Mouse (Mus musculus): ENCODE data around the gene Idnk. TPM values are rescaled to one million over a fixed set of nuclear protein-coding genes. Genes with fewer than 3 reads are reported as not detected.

Idnk gene
- polyA plus RNA-seq, 1 experiment from 2014 or later = 26.0 TPM

- H3K9me3 ChIP-seq = peaks cover 4% of the 10 kb centered on the region; the same call in 1 of the 2 replicates
Observed at GRCm38 (mm10) chr13:58147760-58148159, 9.7 kb upstream of the Idnk start.

GRCm38 (mm10) chr13:58148256-58148831 is 9.1 kb upstream of the Idnk start:
- H3K4me3 ChIP-seq = peak overlapping the region; percentile 54
- H3K9ac ChIP-seq = peak overlapping the region; percentile 74
- ATAC-seq (ENCODE audit: extremely low read depth, insufficient number of reproducible peaks, low FRiP score, low TSS enrichment) = no peak; the same call in 1 of the 2 replicates
- H3K27me3 ChIP-seq (replicated peaks) = no peaks in the 10 kb centered on the region
- peaks cover 13% of the 10 kb centered on the region for H3K4me1 ChIP-seq
- peaks cover 4% of the 10 kb centered on the region; the same call in 1 of the 2 replicates for H3K9me3 ChIP-seq
- H3K27ac ChIP-seq (replicated peaks) = no peak overlapping the region
- H3K4me2 ChIP-seq = peak overlapping the region; percentile 82
- WGBS = 1% methylated on average over 17 of the region's 17 CpGs
- H3K36me3 ChIP-seq = no peaks in the 10 kb centered on the region

More at GRCm38 (mm10) chr13:58147760-58148159, 9.7 kb upstream of the Idnk start:
- H3K27me3 ChIP-seq (replicated peaks) = no peaks in the 10 kb centered on the region
- WGBS = 83% methylated on average over 1 of the region's 1 CpGs
- peaks cover 13% of the 10 kb centered on the region for H3K4me1 ChIP-seq
- H3K4me3 ChIP-seq = no peak overlapping the region
- H3K4me2 ChIP-seq = no peak overlapping the region
- H3K27ac ChIP-seq (replicated peaks) = no peak overlapping the region
- H3K36me3 ChIP-seq = no peaks in the 10 kb centered on the region
- no peak overlapping the region for H3K9ac ChIP-seq
- no peak for ATAC-seq (ENCODE audit: extremely low read depth, insufficient number of reproducible peaks, low FRiP score, low TSS enrichment)

GRCm38 (mm10) chr13:58149033-58149558 is 8.4 kb upstream of the Idnk start:
- H3K9me3 ChIP-seq = peaks cover 4% of the 10 kb centered on the region; the same call in 1 of the 2 replicates
- WGBS = 34% methylated on average over 5 of the region's 5 CpGs
- H3K27me3 ChIP-seq (replicated peaks) = no peaks in the 10 kb centered on the region
- H3K9ac ChIP-seq = peak overlapping the region; percentile 74; the same call in 1 of the 2 replicates
- H3K36me3 ChIP-seq = no peaks in the 10 kb centered on the region
- H3K27ac ChIP-seq (replicated peaks) = no peak overlapping the region
- H3K4me1 ChIP-seq = peaks cover 13% of the 10 kb centered on the region
- H3K4me2 ChIP-seq = peak overlapping the region; percentile 82
- no peak for ATAC-seq (ENCODE audit: extremely low read depth, insufficient number of reproducible peaks, low FRiP score, low TSS enrichment)
- peak overlapping the region; percentile 54 for H3K4me3 ChIP-seq

GRCm38 (mm10) chr13:58149629-58150028 is 7.8 kb upstream of the Idnk start:
- H3K4me1 ChIP-seq = peaks cover 13% of the 10 kb centered on the region
- 81% methylated on average over 3 of the region's 3 CpGs for WGBS
- H3K27ac ChIP-seq (replicated peaks) = no peak overlapping the region
- no peaks in the 10 kb centered on the region for H3K27me3 ChIP-seq (replicated peaks)
- H3K9me3 ChIP-seq = peaks cover 4% of the 10 kb centered on the region; the same call in 1 of the 2 replicates
- no peak for ATAC-seq (ENCODE audit: extremely low read depth, insufficient number of reproducible peaks, low FRiP score, low TSS enrichment)
- no peak overlapping the region for H3K4me3 ChIP-seq
- H3K4me2 ChIP-seq = no peak overlapping the region
- H3K36me3 ChIP-seq = no peaks in the 10 kb centered on the region
- no peak overlapping the region for H3K9ac ChIP-seq

GRCm38 (mm10) chr13:58150442-58150841 is 7.0 kb upstream of the Idnk start:
- H3K9ac ChIP-seq = no peak overlapping the region
- H3K4me1 ChIP-seq = peaks cover 13% of the 10 kb centered on the region
- no peaks in the 10 kb centered on the region for H3K36me3 ChIP-seq
- H3K4me2 ChIP-seq = no peak overlapping the region
- H3K9me3 ChIP-seq = peaks cover 4% of the 10 kb centered on the region; the same call in 1 of the 2 replicates
- WGBS = 70% methylated on average over 11 of the region's 11 CpGs
- ATAC-seq (ENCODE audit: extremely low read depth, insufficient number of reproducible peaks, low FRiP score, low TSS enrichment) = no peak
- H3K4me3 ChIP-seq = no peak overlapping the region
- H3K27ac ChIP-seq (replicated peaks) = no peak overlapping the region
- no peaks in the 10 kb centered on the region for H3K27me3 ChIP-seq (replicated peaks)

GRCm38 (mm10) chr13:58156031-58156430 is 1.4 kb upstream of the Idnk start:
- no peak overlapping the region for H3K27ac ChIP-seq (replicated peaks)
- H3K9me3 ChIP-seq = no peaks in the 10 kb centered on the region
- no peak for ATAC-seq (ENCODE audit: extremely low read depth, insufficient number of reproducible peaks, low FRiP score, low TSS enrichment)
- 81% methylated on average over 2 of the region's 2 CpGs for WGBS
- no peak overlapping the region for H3K4me3 ChIP-seq
- no peak overlapping the region for H3K9ac ChIP-seq
- H3K4me2 ChIP-seq = no peak overlapping the region
- H3K27me3 ChIP-seq (replicated peaks) = no peaks in the 10 kb centered on the region
- peaks cover 14% of the 10 kb centered on the region for H3K36me3 ChIP-seq
- peaks cover 12% of the 10 kb centered on the region for H3K4me1 ChIP-seq

- ATAC-seq (ENCODE audit: extremely low read depth, insufficient number of reproducible peaks, low FRiP score, low TSS enrichment) = no peak
- Histone ChIP-seq H3K4me3 (peak overlapping the region; percentile 96), H3K27ac (replicated peaks) (0 out of 2 replicates have a peak overlapping the region, but pooled peaks have one; percentile 20), H3K9ac (peak overlapping the region; percentile 90), H3K36me3 (peaks cover 24% of the 10 kb centered on the region), H3K4me2 (peak overlapping the region; percentile 98), H3K4me1 (peaks cover 12% of the 10 kb centered on the region), H3K9me3 (no peaks in the 10 kb centered on the region), H3K27me3 (replicated peaks) (no peaks in the 10 kb centered on the region)
- WGBS = 16% methylated on average over 8 of the region's 8 CpGs
Observed at GRCm38 (mm10) chr13:58157036-58157435, 413 bp upstream of the Idnk start.

- no peak for ATAC-seq (ENCODE audit: extremely low read depth, insufficient number of reproducible peaks, low FRiP score, low TSS enrichment)
- H3K4me1 ChIP-seq = peaks cover 12% of the 10 kb centered on the region
- peak overlapping the region; percentile 96 for H3K4me3 ChIP-seq
- H3K9me3 ChIP-seq = no peaks in the 10 kb centered on the region
- H3K4me2 ChIP-seq = peak overlapping the region; percentile 98
- H3K27ac ChIP-seq (replicated peaks) = peak overlapping the region; percentile 61
- 6% methylated on average over 16 of the region's 16 CpGs for WGBS
- no peaks in the 10 kb centered on the region for H3K27me3 ChIP-seq (replicated peaks)
- H3K36me3 ChIP-seq = peaks cover 34% of the 10 kb centered on the region
- H3K9ac ChIP-seq = peak overlapping the region; percentile 90
Observed at GRCm38 (mm10) chr13:58158099-58158912, 857 bp downstream of the Idnk start.

- Histone ChIP-seq H3K9me3 (no peaks in the 10 kb centered on the region), H3K9ac (no peak overlapping the region), H3K4me2 (no peak overlapping the region), H3K4me1 (peaks cover 12% of the 10 kb centered on the region), H3K27me3 (replicated peaks) (no peaks in the 10 kb centered on the region), H3K36me3 (peaks cover 48% of the 10 kb centered on the region), H3K27ac (replicated peaks) (no peak overlapping the region), H3K4me3 (no peak overlapping the region)
- WGBS = 93% methylated on average over 15 of the region's 15 CpGs
- no peak for ATAC-seq (ENCODE audit: extremely low read depth, insufficient number of reproducible peaks, low FRiP score, low TSS enrichment)
Observed at GRCm38 (mm10) chr13:58160761-58161160, 3.3 kb downstream of the Idnk start.

GRCm38 (mm10) chr13:58163343-58163742 is 5.9 kb downstream of the Idnk start:
- no peak overlapping the region for H3K4me2 ChIP-seq
- no peaks in the 10 kb centered on the region for H3K27me3 ChIP-seq (replicated peaks)
- no peak for ATAC-seq (ENCODE audit: extremely low read depth, insufficient number of reproducible peaks, low FRiP score, low TSS enrichment)
- no peak overlapping the region for H3K27ac ChIP-seq (replicated peaks)
- WGBS = 87% methylated on average over 12 of the region's 12 CpGs
- H3K9me3 ChIP-seq = no peaks in the 10 kb centered on the region
- H3K36me3 ChIP-seq = peaks cover 49% of the 10 kb centered on the region
- H3K4me3 ChIP-seq = no peak overlapping the region
- H3K4me1 ChIP-seq = peaks cover 7% of the 10 kb centered on the region
- H3K9ac ChIP-seq = no peak overlapping the region

GRCm38 (mm10) chr13:58168119-58168518 is 10.7 kb downstream of the Idnk start:
- Histone ChIP-seq H3K27ac (replicated peaks) (no peak overlapping the region), H3K9me3 (no peaks in the 10 kb centered on the region), H3K9ac (no peak overlapping the region), H3K27me3 (replicated peaks) (no peaks in the 10 kb centered on the region), H3K36me3 (peaks cover 52% of the 10 kb centered on the region), H3K4me2 (no peak overlapping the region), H3K4me1 (peaks cover 5% of the 10 kb centered on the region; the same call in 1 of the 2 replicates), H3K4me3 (no peak overlapping the region)
- ATAC-seq (ENCODE audit: extremely low read depth, insufficient number of reproducible peaks, low FRiP score, low TSS enrichment) = no peak
